Mouse (Mus musculus) embryonic facial prominence, embryonic 11.5 days (tissue): ENCODE data around the gene Lrat. TPM values are rescaled to one million over a fixed set of nuclear protein-coding genes. Genes with fewer than 3 reads are reported as not detected.

Source experiments
- polyA plus RNA-seq: library from polyadenylated mRNA; unstranded; fragments of >200 nt; fragmentation: Nextera tagmentation; extraction: Ambion mirVana; gene quantifications from 2 replicates; pipeline ENCODE4 v1.2.1, GENCODE M21; 2014

Gene Lrat
- polyA plus RNA-seq, 1 experiment from 2014 or later = not detected

Other genes starting within 250 kb of the Lrat start
- gene Rbm46, start 27.5 kb downstream of the Lrat start, polyA plus RNA-seq = 5.2 and 5.5 TPM in 2 replicates
- gene Fgg, start 103.8 kb upstream of the Lrat start, polyA plus RNA-seq = 0.43 TPM in 1 of 2 replicates, not detected in the other
- 0.10 TPM in 1 of 2 replicates, not detected in the other for gene Fga, start 122.1 kb upstream of the Lrat start, polyA plus RNA-seq
- gene Fgb, start 145.9 kb upstream of the Lrat start, polyA plus RNA-seq = 0.08 and 0.14 TPM in 2 replicates
- 141 TPM in 2 replicates for gene Plrg1, start 151.5 kb upstream of the Lrat start, polyA plus RNA-seq
- 0.11 and 0.14 TPM in 2 replicates for gene Dchs2, start 224.0 kb upstream of the Lrat start, polyA plus RNA-seq